Mouse (Mus musculus) ES-E14 (cell line): Measurements from ENCODE around the gene Sctr. TPM values are rescaled to one million over a fixed set of nuclear protein-coding genes. Genes with fewer than 3 reads are reported as not detected.

Source experiments
- DNase-seq: peaks from one replicate; pipeline ENCODE4 v3.0.0-alpha.2; 2013; ENCODE audit warnings: low read depth, low spot score
- H3K27ac ChIP-seq: 2 replicates; pipeline ENCODE4 v1.5.1; 2012; ENCODE audit warnings: low read depth, mild to moderate bottlenecking, low read length, moderate library complexity, mixed read lengths; ENCODE audit not compliant: poor library complexity, insufficient read depth, severe bottlenecking
- H3K36me3 ChIP-seq: 2 replicates; pipeline ENCODE4 v1.6.1; 2012; ENCODE audit warnings: mild to moderate bottlenecking, low read length, moderate library complexity, mixed read lengths; ENCODE audit not compliant: control insufficient read depth, poor library complexity, insufficient read depth, severe bottlenecking
- H3K4me1 ChIP-seq, 2 experiments: fragments of 150-350 bp in 1 of 2; sonication (generic) in 1 of 2; 2 replicates each; pipeline ENCODE4 v1.6.1; 2012; ENCODE audit warnings: low read length in 2 of 2, mild to moderate bottlenecking in 1 of 2, mixed read lengths in 1 of 2; ENCODE audit not compliant: control insufficient read depth in 2 of 2, insufficient read depth in 2 of 2, poor library complexity in 1 of 2
- H3K4me3 ChIP-seq, 2 experiments: fragments of 150-350 bp in 1 of 2; sonication (generic) in 1 of 2; 2 replicates each; pipeline ENCODE4 v1.5.1; 2012; ENCODE audit warnings: low read length in 2 of 2, low read depth in 1 of 2, mild to moderate bottlenecking in 1 of 2, mixed read lengths in 1 of 2; ENCODE audit not compliant: insufficient read depth in 1 of 2, poor library complexity in 1 of 2, severe bottlenecking in 1 of 2
- H3K9ac ChIP-seq: 2 replicates; pipeline ENCODE4 v1.6.1; 2012; ENCODE audit warnings: low read depth, mild to moderate bottlenecking, low read length, mixed read lengths; ENCODE audit not compliant: poor library complexity, insufficient read depth, severe bottlenecking
- H3K9me3 ChIP-seq: fragments of 150-350 bp; sonication (generic); 2 replicates; pipeline ENCODE4 v1.6.1; 2012; ENCODE audit warnings: low read depth, mild to moderate bottlenecking, low read length; ENCODE audit not compliant: control insufficient read depth, insufficient read depth
- CHD2 ChIP-seq: IDR thresholded peaks from 2 replicates; pipeline ENCODE4 v1.6.1; 2014; ENCODE audit warnings: mild to moderate bottlenecking, low read depth, low read length, inconsistent platforms
- HCFC1 ChIP-seq: IDR thresholded peaks from 2 replicates; pipeline ENCODE4 v1.6.1; 2012; ENCODE audit warnings: low read length, inconsistent platforms, borderline replicate concordance; ENCODE audit not compliant: insufficient read depth
- MAFK ChIP-seq: IDR thresholded peaks from 2 replicates; pipeline ENCODE4 v1.6.1; 2014; ENCODE audit warnings: mild to moderate bottlenecking, low read depth, low read length, inconsistent platforms; ENCODE audit not compliant: insufficient read depth
- ZC3H11A ChIP-seq: IDR thresholded peaks from 2 replicates; pipeline ENCODE4 v1.6.1; 2012; ENCODE audit warnings: low read depth, mild to moderate bottlenecking, inconsistent platforms, low read length, borderline replicate concordance
- ZNF384 ChIP-seq: IDR thresholded peaks from 2 replicates; pipeline ENCODE4 v1.6.1; 2012; ENCODE audit warnings: low read depth, low read length, inconsistent platforms
- in situ Hi-C, 2 experiments: fragments of 600-800 bp; cut with MboI; formaldehyde crosslinking; loops; one replicate each; pipeline ENCODE4 v1.15.1; 2025; ENCODE audit warnings: low sequenced_read_pairs in 2 of 2, inconsistent platforms in 1 of 2; ENCODE audit not compliant: unreplicated experiment in 2 of 2
- total RNA-seq: library from RNA; depleted of rRNA; stranded (reverse); fragments of 300-350 nt; gene quantifications from 2 replicates; pipeline ENCODE4 v1.2.3, GENCODE M21; 2012

The Sctr gene
- total RNA-seq, 1 experiment = 0.22 TPM

DNA sequence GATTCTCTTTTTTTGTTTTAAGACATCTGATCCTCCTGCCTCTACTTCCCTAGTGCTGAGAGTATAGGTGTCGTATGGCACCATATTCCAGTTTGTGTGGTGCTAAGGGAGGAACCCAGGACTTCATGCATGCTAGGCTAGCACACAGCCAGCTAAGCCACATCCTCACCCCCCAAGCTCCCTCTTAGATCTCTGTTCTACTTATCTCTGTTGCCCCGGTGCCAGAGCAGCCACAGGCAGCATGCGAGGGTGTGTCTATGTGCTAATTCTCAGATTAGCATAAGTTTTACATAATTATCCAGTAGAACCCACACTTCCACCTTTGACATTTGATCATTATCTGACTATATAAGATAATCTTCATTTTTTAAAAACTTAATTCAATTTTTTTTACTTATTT lies 88.2 kb downstream of the Sctr start:
- no peak overlapping the region for H3K9ac ChIP-seq

DNA sequence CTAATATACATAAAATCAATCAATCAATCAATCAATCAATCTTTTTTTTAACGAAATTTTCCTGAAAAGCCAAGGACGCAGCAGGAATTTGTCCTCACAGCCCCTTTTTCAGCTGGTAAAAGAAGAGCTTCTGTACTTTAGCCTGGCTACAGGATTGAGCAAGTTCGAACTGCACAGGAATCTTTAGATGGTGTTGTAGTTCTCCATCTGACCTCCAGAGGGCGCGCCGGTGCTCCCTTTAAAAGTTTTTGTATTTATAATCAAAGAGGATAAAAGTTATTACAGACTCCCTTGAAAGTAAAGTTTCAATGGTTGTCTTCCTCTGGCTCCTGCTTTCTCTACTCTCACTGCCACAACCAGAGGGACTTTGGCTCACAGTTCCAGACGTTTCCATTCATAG lies 91.6 kb downstream of the Sctr start:
- no peak for DNase-seq
- no peak overlapping the region for H3K4me3 ChIP-seq
- no peaks in the 10 kb centered on the region for H3K4me1 ChIP-seq
- no peaks in the 10 kb centered on the region for H3K9me3 ChIP-seq
- no peak overlapping the region for H3K9ac ChIP-seq
- no peaks in the 10 kb centered on the region for H3K36me3 ChIP-seq
- TF ChIP-seq HCFC1 (no peak), CHD2 (no peak), ZC3H11A (no peak), MAFK (no peak), ZNF384 (no peak)
- in situ Hi-C loops = no loop called here
- H3K27ac ChIP-seq = no peak overlapping the region

More for the DNA sequence above, 88.2 kb downstream of the Sctr start:
- H3K36me3 ChIP-seq = no peaks in the 10 kb centered on the region
- TF ChIP-seq CHD2 = no peak
- TF ChIP-seq HCFC1 = no peak
- no peak overlapping the region for H3K4me3 ChIP-seq
- no peak overlapping the region for H3K27ac ChIP-seq
- H3K4me1 ChIP-seq = peaks cover 0 to 8% of the 10 kb centered on the region in 2 experiments; a peak in 2 of 4 replicates
- no peaks in the 10 kb centered on the region for H3K9me3 ChIP-seq
- in situ Hi-C loops = no loop called here
- DNase-seq = no peak

DNA sequence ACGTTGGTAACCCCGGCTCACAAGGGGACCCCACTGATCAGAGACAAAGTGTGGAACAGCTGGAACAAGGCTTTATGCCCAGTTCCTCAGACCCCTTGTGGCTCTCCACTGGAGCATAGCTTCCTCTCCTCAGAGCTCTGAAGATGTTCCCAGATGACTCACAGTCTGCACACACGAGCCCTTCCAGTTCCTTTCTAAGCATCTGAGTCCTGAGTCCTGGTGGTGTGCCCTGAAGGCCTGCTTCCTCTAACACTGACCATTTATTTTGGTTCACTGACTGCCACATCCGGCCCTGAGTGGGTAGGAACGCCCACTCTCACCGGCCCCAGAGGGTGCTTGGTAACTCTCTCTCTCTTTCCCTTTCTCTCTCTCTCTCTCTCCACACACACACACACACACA lies 92.8 kb downstream of the Sctr start:
- Histone ChIP-seq H3K27ac (no peak overlapping the region), H3K9me3 (no peaks in the 10 kb centered on the region), H3K4me3 (no peak overlapping the region), H3K9ac (no peak overlapping the region), H3K4me1 (no peaks in the 10 kb centered on the region), H3K36me3 (no peaks in the 10 kb centered on the region)
- DNase-seq = no peak
- TF ChIP-seq MAFK = no peak
- in situ Hi-C loops = no loop called here

DNA sequence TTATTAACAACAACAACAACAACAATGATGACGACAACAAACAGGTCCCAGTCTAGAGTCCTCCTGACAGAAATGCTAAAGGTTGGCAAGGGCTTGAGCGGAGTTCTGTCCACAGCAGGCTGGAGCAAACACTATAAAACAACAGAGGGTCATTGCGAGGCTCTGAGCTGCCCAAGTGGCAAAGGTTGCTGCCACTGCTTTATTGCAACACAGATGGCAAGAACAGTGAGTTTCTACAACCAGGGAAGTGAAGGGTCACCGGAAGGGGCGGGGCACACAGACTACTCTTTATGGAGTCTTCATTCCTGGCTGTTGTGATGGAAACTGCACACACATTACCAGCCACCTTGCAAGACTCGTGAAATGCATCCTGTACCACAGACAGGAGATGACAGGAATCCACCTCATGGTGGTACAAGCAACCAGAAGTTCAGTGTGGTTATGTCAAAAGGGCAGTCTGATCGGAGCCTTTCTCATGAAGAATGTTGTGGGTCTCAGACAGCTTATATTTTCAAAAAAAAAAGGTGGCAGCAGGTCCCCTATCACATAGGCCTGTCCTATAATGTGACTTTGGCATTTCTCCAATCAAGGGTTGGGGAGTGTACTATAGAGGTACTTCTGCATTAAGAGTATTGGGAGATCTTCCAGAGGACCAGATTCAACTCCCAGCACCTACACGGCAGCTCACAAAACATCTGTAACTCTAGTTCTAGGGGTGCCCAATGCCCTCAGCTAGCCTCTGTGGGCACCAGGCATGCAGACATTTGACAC lies 93.9 kb downstream of the Sctr start:
- no peak for TF ChIP-seq HCFC1
- TF ChIP-seq ZC3H11A = no peak
- no peak for TF ChIP-seq CHD2
- TF ChIP-seq ZNF384 = no peak
- TF ChIP-seq MAFK = no peak
- no peaks in the 10 kb centered on the region for H3K9me3 ChIP-seq
- in situ Hi-C loops = no loop called here
- no peak overlapping the region for H3K4me3 ChIP-seq
- H3K4me1 ChIP-seq = no peaks in the 10 kb centered on the region
- no peak overlapping the region for H3K9ac ChIP-seq
- H3K27ac ChIP-seq = no peak overlapping the region
- DNase-seq = no peak
- no peaks in the 10 kb centered on the region for H3K36me3 ChIP-seq

DNA sequence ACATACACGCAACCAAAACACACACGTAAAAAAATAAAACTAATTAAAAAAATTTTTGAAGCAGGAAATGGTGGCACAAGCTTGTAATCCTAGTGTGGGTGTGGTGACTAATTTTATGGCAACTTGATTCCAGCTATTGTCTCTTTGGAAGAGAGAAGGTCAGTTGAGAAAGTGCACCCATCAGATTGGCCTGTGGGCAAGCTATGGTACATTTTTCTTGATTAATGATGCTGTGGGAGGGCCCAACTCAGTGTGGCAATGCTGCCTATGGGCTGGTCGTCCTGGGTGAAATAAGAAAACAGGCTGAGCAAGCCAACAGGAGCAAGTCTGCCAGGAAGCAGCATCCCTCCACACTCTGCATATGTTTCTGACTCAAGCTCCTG lies 94.5 kb downstream of the Sctr start:
- no peak for DNase-seq
- in situ Hi-C loops = no loop called here
- no peaks in the 10 kb centered on the region for H3K4me1 ChIP-seq

More for the DNA sequence above, 94.5 kb downstream of the Sctr start:
- TF ChIP-seq CHD2 (no peak), MAFK (no peak), ZC3H11A (no peak), ZNF384 (no peak), HCFC1 (no peak)
- no peaks in the 10 kb centered on the region for H3K9me3 ChIP-seq
- H3K27ac ChIP-seq = no peak overlapping the region
- no peak overlapping the region for H3K9ac ChIP-seq
- H3K4me3 ChIP-seq = no peak overlapping the region
- no peaks in the 10 kb centered on the region for H3K36me3 ChIP-seq
